Mouse (Mus musculus) testis, postnatal 10 days (tissue): ENCODE measurements around the gene Scube2.
A peak's percentile ranks its signal among the peaks of the same experiment; 100 is the strongest.

ENCODE experiments used
- DNase-seq: peaks from one replicate; pipeline ENCODE4 v3.0.0; 2021; ENCODE audit warnings: low spot score

The Scube2 gene

GRCm38 (mm10) chr7:109850531-109850930 is 14.9 kb downstream of the Scube2 start:
- DNase-seq = no peak

- DNase-seq = no peak
Observed at GRCm38 (mm10) chr7:109849750-109850434, 15.6 kb downstream of the Scube2 start.

- no peak for DNase-seq
Observed at GRCm38 (mm10) chr7:109848867-109849733, 16.4 kb downstream of the Scube2 start.

- DNase-seq = no peak
Observed at GRCm38 (mm10) chr7:109844100-109844499, 21.4 kb downstream of the Scube2 start.

GRCm38 (mm10) chr7:109841618-109842418 is 23.7 kb downstream of the Scube2 start:
- DNase-seq = peak; percentile 60

- no peak for DNase-seq
Observed at GRCm38 (mm10) chr7:109841031-109841430, 24.4 kb downstream of the Scube2 start.

GRCm38 (mm10) chr7:109838613-109839012 is 26.9 kb downstream of the Scube2 start:
- DNase-seq = no peak

GRCm38 (mm10) chr7:109837651-109838050 is 27.8 kb downstream of the Scube2 start:
- no peak for DNase-seq

GRCm38 (mm10) chr7:109834894-109835293 is 30.6 kb downstream of the Scube2 start:
- no peak for DNase-seq

GRCm38 (mm10) chr7:109831376-109831775 is 34.1 kb downstream of the Scube2 start:
- DNase-seq = no peak

GRCm38 (mm10) chr7:109826911-109827310 is 38.6 kb downstream of the Scube2 start:
- peak; percentile 51 for DNase-seq

GRCm38 (mm10) chr7:109825293-109825692 is 40.2 kb downstream of the Scube2 start:
- DNase-seq = no peak

GRCm38 (mm10) chr7:109818600-109818999 is 46.9 kb downstream of the Scube2 start:
- no peak for DNase-seq

- DNase-seq = no peak
Observed at GRCm38 (mm10) chr7:109817954-109818353, 47.5 kb downstream of the Scube2 start.

- no peak for DNase-seq
Observed at GRCm38 (mm10) chr7:109813330-109814140, 51.9 kb downstream of the Scube2 start.

GRCm38 (mm10) chr7:109807616-109808485 is 57.6 kb downstream of the Scube2 start:
- DNase-seq = no peak

- DNase-seq = no peak
Observed at GRCm38 (mm10) chr7:109804843-109805242, 60.6 kb downstream of the Scube2 start.

GRCm38 (mm10) chr7:109804355-109804754 is 61.1 kb downstream of the Scube2 start:
- DNase-seq = no peak

- DNase-seq = no peak
Observed at GRCm38 (mm10) chr7:109803516-109803915, 62.0 kb downstream of the Scube2 start.

- no peak for DNase-seq
Observed at GRCm38 (mm10) chr7:109800626-109801025, 64.9 kb downstream of the Scube2 start.

GRCm38 (mm10) chr7:109799168-109799567 is 66.3 kb downstream of the Scube2 start:
- DNase-seq = no peak
